Mouse (Mus musculus) spleen, adult 2 months (tissue): ENCODE results near the gene Spns2.
"Not testable (repeated sequence)": the region's sequence is repeated elsewhere in the genome, so short reads cannot be mapped to it uniquely, and the experiment has no call there.

Source experiments
- CTCF ChIP-seq: fragments of 200-500 bp; IDR thresholded peaks from 2 replicates; pipeline ENCODE4 v1.5.1; 2011; ENCODE audit warnings: mild to moderate bottlenecking, inconsistent platforms; ENCODE audit not compliant: insufficient read depth, insufficient read length, insufficient replicate concordance; ENCODE audit errors: extremely low read depth
- POLR2A ChIP-seq: fragments of 200-500 bp; IDR thresholded peaks from 2 replicates; pipeline ENCODE4 v1.6.1; 2011; ENCODE audit warnings: low read depth, low read length, inconsistent platforms

DNA sequence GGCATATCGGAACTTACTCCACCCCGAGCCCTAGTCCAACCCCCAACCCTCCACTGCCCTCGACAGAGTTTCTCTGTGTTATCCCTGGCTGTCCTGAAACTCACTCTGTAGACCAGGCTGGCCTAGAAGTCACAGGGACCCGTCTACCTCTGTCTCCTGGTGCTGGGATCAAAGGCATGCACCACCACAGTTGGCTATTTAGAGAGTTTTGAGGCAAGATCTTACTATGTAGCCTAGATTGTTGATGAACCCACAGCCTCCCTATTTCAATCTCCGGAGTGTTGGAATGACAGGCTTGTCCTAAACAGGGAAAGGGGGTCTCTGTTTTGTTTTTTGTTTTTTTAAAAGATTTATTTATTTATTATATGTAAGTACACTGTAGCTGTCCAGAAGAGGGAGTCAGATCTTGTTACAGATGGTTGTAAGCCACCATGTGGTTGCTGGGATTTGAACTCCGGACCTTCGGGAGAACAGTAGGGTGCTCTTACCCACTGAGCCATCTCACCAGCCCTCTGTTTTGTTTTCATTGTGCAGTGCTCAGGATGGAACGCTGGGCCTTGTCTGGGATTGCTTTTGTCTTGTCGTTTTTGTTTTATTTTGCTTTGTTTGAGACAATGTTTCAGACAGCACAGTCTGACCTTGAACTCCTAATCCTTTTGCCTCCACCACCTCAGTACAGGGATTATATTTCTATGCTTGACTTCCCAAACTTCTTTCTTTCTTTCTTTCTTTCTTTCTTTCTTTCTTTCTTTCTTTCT, 59.2 kb downstream of the Spns2 start:
- TF ChIP-seq CTCF, POLR2A: not testable (repeated sequence)
